Mouse (Mus musculus): ENCODE measurements around the gene Cct4.
A peak's percentile ranks its signal among the peaks of the same experiment; 100 is the strongest.

- TF ChIP-seq CTCF (IDR thresholded peaks at IDR 0.05; ENCODE audit: control insufficient read depth, insufficient read depth, insufficient read length), result peak; percentile 5
- TF ChIP-seq MAX (IDR thresholded peaks at IDR 0.05), result no peak
- TF ChIP-seq CEBPB (IDR thresholded peaks at IDR 0.05; ENCODE audit: low read depth), result no peak
Observed at GRCm38 (mm10) chr11:23013580-23014294, 23.4 kb downstream of the Cct4 start.

All from C2C12 (cell line).